ENCODE assay signal across 8 mouse cellular contexts in the genomic region with DNA sequence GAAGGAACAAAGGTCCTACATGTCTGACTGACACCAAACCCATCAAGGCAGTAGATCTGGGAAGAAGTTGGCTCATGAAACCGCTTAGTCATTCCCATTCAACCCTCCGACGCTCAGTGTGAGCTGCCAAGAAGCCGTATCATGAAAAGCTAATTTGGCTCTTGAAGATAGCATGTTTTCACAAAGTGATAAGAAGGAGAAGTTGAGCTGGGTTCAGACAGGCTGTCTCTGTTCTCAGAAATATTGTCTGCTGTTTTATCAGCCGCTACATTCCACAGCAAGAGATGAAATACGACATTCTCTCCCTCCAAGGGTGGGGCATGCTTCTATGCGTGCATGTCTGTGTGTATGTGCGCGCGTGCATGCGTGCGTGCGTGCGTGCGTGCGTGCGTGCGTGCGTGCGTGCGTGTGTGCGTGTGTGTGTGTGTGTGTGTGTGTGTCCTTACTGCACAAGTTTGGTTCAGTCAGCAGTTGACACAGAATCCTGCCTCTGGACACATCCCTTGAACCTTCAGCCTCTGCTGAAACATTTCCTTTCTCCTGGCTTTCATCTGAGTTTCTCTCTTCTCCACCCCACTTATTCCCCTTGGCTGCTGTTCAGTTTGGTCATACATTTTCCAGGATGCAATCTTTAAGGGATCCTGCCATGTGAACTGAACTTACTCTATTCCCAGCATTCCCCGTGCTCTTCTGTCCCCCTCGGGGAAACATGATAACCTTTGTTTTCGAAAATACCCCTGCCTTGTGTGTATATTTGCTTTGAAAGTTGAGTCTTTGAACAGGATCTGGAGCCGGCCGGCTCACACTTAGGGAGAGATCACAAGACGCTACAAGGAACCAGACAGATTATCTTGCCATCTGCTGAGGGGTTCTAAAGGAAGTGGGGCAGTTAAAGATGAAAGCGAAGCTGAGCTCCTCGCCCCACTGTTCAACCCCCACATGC.
DNase-seq lines count a peak whose midpoint lies in the region; ATAC-seq and TF ChIP-seq lines count a peak whose summit lies in the region.

No protein-coding gene starts in this region.

- no peaks in the 10 kb centered on the region for H3K9me3 ChIP-seq in liver, embryonic 14.5 days (ENCODE audit: control insufficient read depth, low read length)

- no peak overlapping the region for H3K4me3 ChIP-seq in cerebellum, adult 2 months (replicated peaks; ENCODE audit: insufficient read depth, low read depth, low read length)
- H3K4me3 ChIP-seq in liver, embryonic 14.5 days (ENCODE audit: insufficient read depth in 1 of 2, low read depth in 2 of 2, low read length in 2 of 2) = peak overlapping the region; percentile 40 to 42

- no peaks in the 10 kb centered on the region for H3K4me1 ChIP-seq in cerebellum, adult 2 months (ENCODE audit: control insufficient read depth, insufficient read depth, low read length)
- H3K4me1 ChIP-seq in liver, embryonic 14.5 days (replicated peaks; ENCODE audit: control insufficient read depth in 2 of 2, insufficient read depth in 2 of 2, low read length in 1 of 2) = peaks cover 16 to 33% of the 10 kb centered on the region in 2 experiments

- peak; percentile 8 to 9 for DNase-seq in cerebellum, postnatal 10 days
- no peak for DNase-seq in cerebellum, adult 2 months
- DNase-seq in adrenal gland, postnatal 10 days = peak; percentile 72
- peak; percentile 56 for DNase-seq in fibroblast of lung, adult 2 months (ENCODE audit: low read depth)
- DNase-seq in kidney, adult 8-10 months = peak; percentile 20 to 40
- peak; percentile 67 to 79 (median 73) for DNase-seq in liver, embryonic 14.5 days (ENCODE audit: low read depth in 3 of 3, low spot score in 3 of 3)
- DNase-seq in right cerebral cortex, postnatal 14 days = peak; percentile 13
- no peak for DNase-seq in gastrocnemius, postnatal 25 days

- H3K4me2 ChIP-seq in liver, embryonic 14.5 days (ENCODE audit: low read depth) = peak overlapping the region; percentile 59

- TF ChIP-seq POLR2A in cerebellum, adult 2 months (IDR thresholded peaks at IDR 0.05; ENCODE audit: borderline replicate concordance, insufficient read depth, low read length) = no peak

- TF ChIP-seq EP300 in liver, embryonic 14.5 days (IDR thresholded peaks at IDR 0.05; ENCODE audit: low read depth) = peak; percentile 88

- no peaks in the 10 kb centered on the region for H3K27me3 ChIP-seq in cerebellum, adult 2 months (ENCODE audit: control insufficient read depth, insufficient read depth, low read length)
- no peaks in the 10 kb centered on the region for H3K27me3 ChIP-seq in liver, embryonic 14.5 days (ENCODE audit: control insufficient read depth, insufficient read depth, low read length)

- H3K27ac ChIP-seq in cerebellum, adult 2 months (ENCODE audit: insufficient read depth, low read length) = no peak overlapping the region
- H3K27ac ChIP-seq in liver, embryonic 14.5 days = peak overlapping the region; percentile 95

- ATAC-seq in liver, embryonic 14.5 days (ENCODE audit: insufficient read depth) = peak; percentile 92

- H3K9ac ChIP-seq in liver, embryonic 14.5 days (replicated peaks) = peak overlapping the region; percentile 24

- 70% methylated on average over 30 of the region's 30 CpGs for WGBS in cerebellum, adult 2 months
- 16% methylated on average over 30 of the region's 30 CpGs for WGBS in liver, embryonic 14.5 days (ENCODE audit: insufficient replicate concordance)

- no peaks in the 10 kb centered on the region for H3K36me3 ChIP-seq in liver, embryonic 14.5 days (replicated peaks; ENCODE audit: control insufficient read depth, insufficient read depth, low read depth)

- no peak for TF ChIP-seq CTCF in cerebellum, adult 2 months (IDR thresholded peaks at IDR 0.05; ENCODE audit: borderline replicate concordance, insufficient read depth, low read depth, low read length)
- no peak for TF ChIP-seq CTCF in liver, embryonic 14.5 days (IDR thresholded peaks at IDR 0.05; ENCODE audit: low read depth)

Comparison
In these comparisons a context has a peak if more than half of its experiments do, and no peak if none do; other contexts are left out.
1. DNase-seq: peak in cerebellum, postnatal 10 days (2 of 2), adrenal gland, postnatal 10 days (single experiment), fibroblast of lung, adult 2 months (single experiment), kidney, adult 8-10 months (2 of 2), liver, embryonic 14.5 days (3 of 3) and right cerebral cortex, postnatal 14 days (single experiment); none in cerebellum, adult 2 months (0 of 2) and gastrocnemius, postnatal 25 days (single experiment).